Comparison of ENCODE assay signal across 19 mouse cellular contexts in genomic region chr13:11331991-11332390, GRCm38 (mm10).
A peak's percentile ranks its signal among the peaks of the same experiment; 100 is the strongest.
DNase-seq lines count a peak whose midpoint lies in the region; ATAC-seq lines count a peak whose summit lies in the region.
"Had no signal": no experiment of that assay in that cellular context is flagged by ENCODE, and none has a peak within 500 bp of the region (broad histone marks: within the 10 kb centered on the region; RNA-seq: fewer than 3 reads in every experiment).

No protein-coding gene starts in this region.

- H3K4me3 ChIP-seq in forebrain, embryonic 15.5 days: no peak overlapping the region
- no peak overlapping the region for H3K4me3 ChIP-seq in forebrain, embryonic 11.5 days (ENCODE audit: low read depth, low read length)
- H3K4me3 ChIP-seq in hindbrain, embryonic 15.5 days: no peak overlapping the region
- no peak overlapping the region for H3K4me3 ChIP-seq in hindbrain, embryonic 12.5 days
- H3K4me3 ChIP-seq: embryonic facial prominence, embryonic 15.5 days; heart, embryonic 13.5 days; left cerebral cortex, adult 2 months; liver, embryonic 13.5 days; neural tube, embryonic 12.5 days had no signal

- ATAC-seq in forebrain, embryonic 15.5 days (replicated peaks): 0 out of 2 replicates have a peak, but pooled peaks have one; percentile 14
- ATAC-seq in forebrain, embryonic 11.5 days (replicated peaks; ENCODE audit: low FRiP score): no peak
- ATAC-seq in hindbrain, embryonic 15.5 days (ENCODE audit: low FRiP score, low read depth): no peak
- ATAC-seq in hindbrain, embryonic 12.5 days (ENCODE audit: low FRiP score): no peak
- ATAC-seq: lung, postnatal 0 days had no signal

- no peak overlapping the region for H3K4me2 ChIP-seq in forebrain, embryonic 15.5 days (replicated peaks)
- no peak overlapping the region for H3K4me2 ChIP-seq in forebrain, embryonic 11.5 days (ENCODE audit: low read depth, low read length, severe bottlenecking)
- no peak overlapping the region for H3K4me2 ChIP-seq in hindbrain, embryonic 15.5 days
- H3K4me2 ChIP-seq in hindbrain, embryonic 12.5 days (replicated peaks): no peak overlapping the region
- H3K4me2 ChIP-seq: embryonic facial prominence, embryonic 15.5 days; heart, embryonic 13.5 days; liver, embryonic 13.5 days; neural tube, embryonic 12.5 days had no signal

- H3K27ac ChIP-seq in forebrain, embryonic 15.5 days (replicated peaks): peak overlapping the region; percentile 10; the same call in 1 of the 2 replicates
- H3K27ac ChIP-seq in forebrain, embryonic 11.5 days (ENCODE audit: low read depth, low read length): no peak overlapping the region
- 0 out of 2 replicates have a peak overlapping the region, but pooled peaks have one; percentile 27 for H3K27ac ChIP-seq in hindbrain, embryonic 15.5 days (replicated peaks)
- no peak overlapping the region for H3K27ac ChIP-seq in hindbrain, embryonic 12.5 days
- H3K27ac ChIP-seq: embryonic facial prominence, embryonic 15.5 days; heart, embryonic 13.5 days; left cerebral cortex, adult 2 months; liver, embryonic 13.5 days; neural tube, embryonic 12.5 days had no signal

- no peak overlapping the region for H3K9ac ChIP-seq in forebrain, embryonic 15.5 days (replicated peaks)
- H3K9ac ChIP-seq in forebrain, embryonic 11.5 days (ENCODE audit: low read length): no peak overlapping the region
- no peak overlapping the region for H3K9ac ChIP-seq in hindbrain, embryonic 15.5 days
- no peak overlapping the region for H3K9ac ChIP-seq in hindbrain, embryonic 12.5 days
- H3K9ac ChIP-seq: embryonic facial prominence, embryonic 15.5 days; heart, embryonic 13.5 days; liver, embryonic 13.5 days; neural tube, embryonic 12.5 days had no signal

- no peaks in the 10 kb centered on the region for H3K9me3 ChIP-seq in forebrain, embryonic 15.5 days
- H3K9me3 ChIP-seq in forebrain, embryonic 11.5 days (ENCODE audit: control insufficient read depth, low read length): no peaks in the 10 kb centered on the region
- H3K9me3 ChIP-seq in hindbrain, embryonic 15.5 days: no peaks in the 10 kb centered on the region
- H3K9me3 ChIP-seq in hindbrain, embryonic 12.5 days (replicated peaks): no peaks in the 10 kb centered on the region
- H3K9me3 ChIP-seq: embryonic facial prominence, embryonic 15.5 days; heart, embryonic 13.5 days; liver, embryonic 13.5 days; neural tube, embryonic 12.5 days had no signal

- H3K27me3 ChIP-seq in forebrain, embryonic 15.5 days: no peaks in the 10 kb centered on the region
- no peaks in the 10 kb centered on the region for H3K27me3 ChIP-seq in forebrain, embryonic 11.5 days (ENCODE audit: control insufficient read depth, insufficient read depth, low read length)
- no peaks in the 10 kb centered on the region for H3K27me3 ChIP-seq in hindbrain, embryonic 15.5 days
- H3K27me3 ChIP-seq in hindbrain, embryonic 12.5 days: no peaks in the 10 kb centered on the region
- H3K27me3 ChIP-seq: CH12.LX; embryonic facial prominence, embryonic 15.5 days; heart, embryonic 13.5 days; liver, embryonic 13.5 days; neural tube, embryonic 12.5 days had no signal

- WGBS in forebrain, embryonic 15.5 days: 79% methylated on average over 4 of the region's 4 CpGs
- 87% methylated on average over 4 of the region's 4 CpGs for WGBS in forebrain, embryonic 11.5 days
- 73% methylated on average over 4 of the region's 4 CpGs for WGBS in hindbrain, embryonic 15.5 days
- WGBS in hindbrain, embryonic 12.5 days: 89% methylated on average over 4 of the region's 4 CpGs

- H3K4me1 ChIP-seq in forebrain, embryonic 15.5 days: peaks cover 5% of the 10 kb centered on the region; the same call in 1 of the 2 replicates
- no peaks in the 10 kb centered on the region for H3K4me1 ChIP-seq in forebrain, embryonic 11.5 days (replicated peaks; ENCODE audit: control insufficient read depth, insufficient read depth, low read length)
- H3K4me1 ChIP-seq in hindbrain, embryonic 15.5 days (replicated peaks): peaks cover 5% of the 10 kb centered on the region; the same call in 1 of the 2 replicates
- H3K4me1 ChIP-seq in hindbrain, embryonic 12.5 days: no peaks in the 10 kb centered on the region
- H3K4me1 ChIP-seq: embryonic facial prominence, embryonic 15.5 days; heart, embryonic 13.5 days; liver, embryonic 13.5 days; neural tube, embryonic 12.5 days had no signal

- DNase-seq in forebrain, embryonic 11.5 days (ENCODE audit: low spot score): no peak
- peak; percentile 25 to 53 for DNase-seq in layer of hippocampus, adult 18-20 months (ENCODE audit: low spot score in 2 of 2)
- DNase-seq in layer of hippocampus, adult 9-10 months (ENCODE audit: low spot score): no peak
- DNase-seq in layer of hippocampus, postnatal 36 days: peak; percentile 18
- no peak for DNase-seq in urinary bladder, postnatal 4 days (ENCODE audit: low spot score in 2 of 2)
- DNase-seq: adrenal gland, postnatal 10 days; cerebellum, adult 9-11 months; gastrocnemius, postnatal 10 days; liver, embryonic 13.5 days; thymus, adult 18-20 months had no signal

- no peaks in the 10 kb centered on the region for H3K36me3 ChIP-seq in forebrain, embryonic 15.5 days
- H3K36me3 ChIP-seq in forebrain, embryonic 11.5 days (ENCODE audit: control insufficient read depth, insufficient read depth, low read length): no peaks in the 10 kb centered on the region
- no peaks in the 10 kb centered on the region for H3K36me3 ChIP-seq in hindbrain, embryonic 15.5 days
- no peaks in the 10 kb centered on the region for H3K36me3 ChIP-seq in hindbrain, embryonic 12.5 days
- H3K36me3 ChIP-seq: embryonic facial prominence, embryonic 15.5 days; heart, embryonic 13.5 days; liver, embryonic 13.5 days; neural tube, embryonic 12.5 days had no signal

Comparison
In these comparisons a context has a peak if more than half of its experiments do, and no peak if none do; other contexts are left out.
1. H3K27ac ChIP-seq: peak in forebrain, embryonic 15.5 days (single experiment) and hindbrain, embryonic 15.5 days (single experiment); none in forebrain, embryonic 11.5 days (single experiment) and hindbrain, embryonic 12.5 days (single experiment).
2. DNase-seq: peak in layer of hippocampus, adult 18-20 months (2 of 2) and layer of hippocampus, postnatal 36 days (2 of 2); none in forebrain, embryonic 11.5 days (single experiment), layer of hippocampus, adult 9-10 months (single experiment) and urinary bladder, postnatal 4 days (0 of 2).